Mouse (Mus musculus): Measurements from ENCODE around the gene Sirt3.

GRCm38 (mm10) chr7:140839556-140839955 lies 42.6 kb downstream of the Sirt3 start:
- TF ChIP-seq CTCF (IDR thresholded peaks at IDR 0.05; ENCODE audit: extremely low read depth, insufficient read length, insufficient replicate concordance, low read depth, low read length) = no peak
- no peak for TF ChIP-seq POLR2A (IDR thresholded peaks at IDR 0.05; ENCODE audit: low read depth, low read length)

Data from small intestine, adult 2 months (tissue).